Mouse (Mus musculus): ENCODE results near the gene Zfp94. TPM values are rescaled to one million over a fixed set of nuclear protein-coding genes. Genes with fewer than 3 reads are reported as not detected.

The Zfp94 gene
- polyA plus RNA-seq, 1 experiment from 2014 or later = 15.8 TPM

GRCm38 (mm10) chr7:24315726-24316566 is 520 bp downstream of the Zfp94 start:
- H3K27ac ChIP-seq = peak overlapping the region; percentile 77
- no peak for ATAC-seq (ENCODE audit: insufficient number of reproducible peaks, insufficient read depth, low FRiP score, low TSS enrichment)
- peak overlapping the region; percentile 71 for H3K4me2 ChIP-seq (replicated peaks)
- H3K9ac ChIP-seq = peak overlapping the region; percentile 73
- no peaks in the 10 kb centered on the region for H3K27me3 ChIP-seq
- H3K4me3 ChIP-seq = peak overlapping the region; percentile 61
- 29% methylated on average over 29 of the region's 29 CpGs for WGBS
- peaks cover 16% of the 10 kb centered on the region for H3K36me3 ChIP-seq
- no peaks in the 10 kb centered on the region for H3K9me3 ChIP-seq
- H3K4me1 ChIP-seq = peaks cover 4% of the 10 kb centered on the region; the same call in 1 of the 2 replicates

GRCm38 (mm10) chr7:24300771-24301282 is 15.6 kb downstream of the Zfp94 start, which contains the start of gene Zfp61:
TSS of gene Zfp61 (minus strand) at chr7:24301232.
- H3K27ac ChIP-seq = peak within 1 kb of the TSS; percentile 97
- peak within 1 kb of the TSS; percentile 51; the same call in 1 of the 2 replicates for H3K9ac ChIP-seq
- H3K4me1 ChIP-seq = peaks cover 9% of the 10 kb centered on the region; the same call in 1 of the 2 replicates
- peak within 1 kb of the TSS; percentile 84 for H3K4me2 ChIP-seq (replicated peaks)
- peak; percentile 70; the same call in 1 of the 2 replicates for ATAC-seq (ENCODE audit: insufficient number of reproducible peaks, insufficient read depth, low FRiP score, low TSS enrichment)
- H3K36me3 ChIP-seq = peaks cover 37% of the 10 kb centered on the region
- WGBS = 4% methylated on average over 13 of the region's 13 CpGs
- H3K4me3 ChIP-seq = peak within 1 kb of the TSS; percentile 70
- no peaks in the 10 kb centered on the region for H3K27me3 ChIP-seq
- H3K9me3 ChIP-seq = no peaks in the 10 kb centered on the region

- H3K27ac ChIP-seq = peak overlapping the region; percentile 97
- peak overlapping the region; percentile 84 for H3K4me2 ChIP-seq (replicated peaks)
- peak overlapping the region; percentile 70 for H3K4me3 ChIP-seq
- peak; percentile 16 for ATAC-seq (ENCODE audit: insufficient number of reproducible peaks, insufficient read depth, low FRiP score, low TSS enrichment)
- no peaks in the 10 kb centered on the region for H3K9me3 ChIP-seq
- peaks cover 9% of the 10 kb centered on the region; the same call in 1 of the 2 replicates for H3K4me1 ChIP-seq
- no peaks in the 10 kb centered on the region for H3K27me3 ChIP-seq
- peaks cover 44% of the 10 kb centered on the region for H3K36me3 ChIP-seq
- WGBS = under 1% methylated on average over 18 of the region's 18 CpGs
- peak overlapping the region; percentile 83 for H3K9ac ChIP-seq
These were observed 16.5 kb downstream of the Zfp94 start for GRCm38 (mm10) chr7:24299823-24300481.

- under 1% methylated on average over 40 of the region's 47 CpGs for WGBS
- Histone ChIP-seq H3K27ac (peak overlapping the region; percentile 97), H3K36me3 (peaks cover 52% of the 10 kb centered on the region), H3K9ac (peak overlapping the region; percentile 83), H3K9me3 (no peaks in the 10 kb centered on the region), H3K4me1 (peaks cover 9% of the 10 kb centered on the region; the same call in 1 of the 2 replicates), H3K27me3 (no peaks in the 10 kb centered on the region), H3K4me2 (replicated peaks) (peak overlapping the region; percentile 84), H3K4me3 (peak overlapping the region; percentile 70)
- ATAC-seq (ENCODE audit: insufficient number of reproducible peaks, insufficient read depth, low FRiP score, low TSS enrichment) = peak; percentile 85
These were observed 17.3 kb downstream of the Zfp94 start for GRCm38 (mm10) chr7:24298973-24299708.

- H3K9ac ChIP-seq = peak overlapping the region; percentile 83
- H3K4me3 ChIP-seq = peak overlapping the region; percentile 70
- H3K9me3 ChIP-seq = no peaks in the 10 kb centered on the region
- H3K36me3 ChIP-seq = peaks cover 54% of the 10 kb centered on the region
- H3K27ac ChIP-seq = peak overlapping the region; percentile 97
- H3K4me2 ChIP-seq (replicated peaks) = peak overlapping the region; percentile 84
- no peaks in the 10 kb centered on the region for H3K27me3 ChIP-seq
- H3K4me1 ChIP-seq = peaks cover 9% of the 10 kb centered on the region; the same call in 1 of the 2 replicates
- ATAC-seq (ENCODE audit: insufficient number of reproducible peaks, insufficient read depth, low FRiP score, low TSS enrichment) = peak; percentile 42
- under 1% methylated on average over 12 of the region's 12 CpGs for WGBS
These were observed 17.9 kb downstream of the Zfp94 start for GRCm38 (mm10) chr7:24298635-24298972.

- H3K4me1 ChIP-seq = peaks cover 9% of the 10 kb centered on the region; the same call in 1 of the 2 replicates
- no peak overlapping the region for H3K9ac ChIP-seq
- H3K36me3 ChIP-seq = peaks cover 54% of the 10 kb centered on the region
- H3K4me3 ChIP-seq = no peak overlapping the region
- WGBS = 92% methylated on average over 15 of the region's 15 CpGs
- H3K27me3 ChIP-seq = no peaks in the 10 kb centered on the region
- H3K27ac ChIP-seq = no peak overlapping the region
- ATAC-seq (ENCODE audit: insufficient number of reproducible peaks, insufficient read depth, low FRiP score, low TSS enrichment) = no peak
- peak overlapping the region; percentile 84 for H3K4me2 ChIP-seq (replicated peaks)
- H3K9me3 ChIP-seq = no peaks in the 10 kb centered on the region
These were observed 18.9 kb downstream of the Zfp94 start for GRCm38 (mm10) chr7:24297361-24298095.

- no peak overlapping the region for H3K4me3 ChIP-seq
- 97% methylated on average over 7 of the region's 7 CpGs for WGBS
- ATAC-seq (ENCODE audit: insufficient number of reproducible peaks, insufficient read depth, low FRiP score, low TSS enrichment) = no peak
- H3K27ac ChIP-seq = no peak overlapping the region
- H3K9me3 ChIP-seq = no peaks in the 10 kb centered on the region
- H3K9ac ChIP-seq = no peak overlapping the region
- H3K4me2 ChIP-seq (replicated peaks) = no peak overlapping the region
- peaks cover 57% of the 10 kb centered on the region for H3K36me3 ChIP-seq
- no peaks in the 10 kb centered on the region for H3K27me3 ChIP-seq
- H3K4me1 ChIP-seq = peaks cover 9% of the 10 kb centered on the region; the same call in 1 of the 2 replicates
These were observed 20.1 kb downstream of the Zfp94 start for GRCm38 (mm10) chr7:24296386-24296785.

- no peak overlapping the region for H3K4me3 ChIP-seq
- no peak for ATAC-seq (ENCODE audit: insufficient number of reproducible peaks, insufficient read depth, low FRiP score, low TSS enrichment)
- H3K27me3 ChIP-seq = no peaks in the 10 kb centered on the region
- peaks cover 67% of the 10 kb centered on the region for H3K36me3 ChIP-seq
- no peak overlapping the region for H3K4me2 ChIP-seq (replicated peaks)
- no peak overlapping the region for H3K9ac ChIP-seq
- peaks cover 9% of the 10 kb centered on the region; the same call in 1 of the 2 replicates for H3K4me1 ChIP-seq
- WGBS = 98% methylated on average over 7 of the region's 7 CpGs
- no peaks in the 10 kb centered on the region for H3K9me3 ChIP-seq
- no peak overlapping the region for H3K27ac ChIP-seq
These were observed 21.1 kb downstream of the Zfp94 start for GRCm38 (mm10) chr7:24295376-24295775.

GRCm38 (mm10) chr7:24294763-24295162 is 21.7 kb downstream of the Zfp94 start:
- Histone ChIP-seq H3K27me3 (no peaks in the 10 kb centered on the region), H3K9me3 (no peaks in the 10 kb centered on the region), H3K9ac (no peak overlapping the region), H3K27ac (no peak overlapping the region), H3K36me3 (peaks cover 74% of the 10 kb centered on the region), H3K4me1 (peaks cover 9% of the 10 kb centered on the region; the same call in 1 of the 2 replicates), H3K4me3 (no peak overlapping the region), H3K4me2 (replicated peaks) (no peak overlapping the region)
- no peak for ATAC-seq (ENCODE audit: insufficient number of reproducible peaks, insufficient read depth, low FRiP score, low TSS enrichment)
- WGBS = 96% methylated on average over 4 of the region's 4 CpGs

GRCm38 (mm10) chr7:24293061-24293851 is 23.2 kb downstream of the Zfp94 start:
- ATAC-seq (ENCODE audit: insufficient number of reproducible peaks, insufficient read depth, low FRiP score, low TSS enrichment) = no peak
- no peak overlapping the region for H3K9ac ChIP-seq
- H3K4me1 ChIP-seq = peaks cover 9% of the 10 kb centered on the region; the same call in 1 of the 2 replicates
- peaks cover 85% of the 10 kb centered on the region for H3K36me3 ChIP-seq
- no peak overlapping the region for H3K4me2 ChIP-seq (replicated peaks)
- H3K9me3 ChIP-seq = no peaks in the 10 kb centered on the region
- no peak overlapping the region for H3K4me3 ChIP-seq
- no peak overlapping the region for H3K27ac ChIP-seq
- 85% methylated on average over 12 of the region's 12 CpGs for WGBS
- H3K27me3 ChIP-seq = no peaks in the 10 kb centered on the region
